Mouse (Mus musculus) megakaryocyte, embryonic 14.5 days (primary cell): ENCODE data around the gene Agmo.

ENCODE experiments used
- FLI1 ChIP-seq: IDR thresholded peaks from 2 replicates; pipeline ENCODE4 v1.6.1; 2012; ENCODE audit warnings: low read length, inconsistent platforms, mixed read lengths
- GATA1 ChIP-seq: IDR thresholded peaks from 3 replicates; pipeline ENCODE4 v1.6.1; 2012; ENCODE audit warnings: mixed read lengths, low read length, inconsistent platforms, borderline replicate concordance

DNA sequence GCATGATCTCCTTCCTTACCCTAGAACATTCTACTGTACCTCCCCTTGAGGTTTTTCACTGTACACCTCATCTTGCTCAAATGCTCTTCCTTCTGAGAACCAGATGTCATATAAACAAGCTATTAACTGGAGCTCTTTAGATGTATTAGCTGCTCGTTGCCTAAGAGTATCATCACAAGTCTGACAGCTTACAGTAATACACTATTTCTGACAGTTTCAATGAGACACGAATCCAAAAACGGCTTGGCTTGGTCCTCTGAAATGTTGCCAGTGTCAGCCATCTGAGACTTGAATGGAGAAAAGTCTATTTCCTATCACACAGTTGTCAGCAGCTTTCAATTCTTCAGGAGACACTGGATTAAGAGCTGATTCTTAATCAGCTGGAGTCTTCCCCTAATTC is 257.4 kb downstream of the Agmo start:
- TF ChIP-seq GATA1 (no peak), FLI1 (no peak)
